Mouse (Mus musculus) C2C12 (cell line): ENCODE results near the gene Slc28a3.

Source experiments
- CEBPB ChIP-seq: IDR thresholded peaks from one replicate; pipeline ENCODE4 v1.6.1; 2011; ENCODE audit warnings: low read depth, mild to moderate bottlenecking, control low read depth, moderate library complexity
- CTCF ChIP-seq: IDR thresholded peaks from one replicate; pipeline ENCODE4 v1.5.1; 2011; ENCODE audit not compliant: control insufficient read depth, insufficient read depth, insufficient read length
- FOSL1 ChIP-seq: IDR thresholded peaks from one replicate; pipeline ENCODE4 v1.8.0; 2011; ENCODE audit warnings: mild to moderate bottlenecking, low read length; ENCODE audit not compliant: poor library complexity, insufficient read depth, severe bottlenecking
- MAX ChIP-seq: IDR thresholded peaks from one replicate; pipeline ENCODE4 v1.6.1; 2011; ENCODE audit warnings: mild to moderate bottlenecking, control low read depth
- MYOD1 ChIP-seq: IDR thresholded peaks from one replicate; pipeline ENCODE4 v1.6.1; 2011; ENCODE audit warnings: low read depth; ENCODE audit not compliant: control insufficient read depth, insufficient read length
- MYOG ChIP-seq: IDR thresholded peaks from one replicate; pipeline ENCODE4 v1.6.1; 2011; ENCODE audit not compliant: control insufficient read depth, insufficient read length; ENCODE audit errors: extremely low read depth
- USF1 ChIP-seq: IDR thresholded peaks from one replicate; pipeline ENCODE4 v1.6.1; 2011; ENCODE audit warnings: low read depth, mild to moderate bottlenecking, control low read depth, moderate library complexity

DNA sequence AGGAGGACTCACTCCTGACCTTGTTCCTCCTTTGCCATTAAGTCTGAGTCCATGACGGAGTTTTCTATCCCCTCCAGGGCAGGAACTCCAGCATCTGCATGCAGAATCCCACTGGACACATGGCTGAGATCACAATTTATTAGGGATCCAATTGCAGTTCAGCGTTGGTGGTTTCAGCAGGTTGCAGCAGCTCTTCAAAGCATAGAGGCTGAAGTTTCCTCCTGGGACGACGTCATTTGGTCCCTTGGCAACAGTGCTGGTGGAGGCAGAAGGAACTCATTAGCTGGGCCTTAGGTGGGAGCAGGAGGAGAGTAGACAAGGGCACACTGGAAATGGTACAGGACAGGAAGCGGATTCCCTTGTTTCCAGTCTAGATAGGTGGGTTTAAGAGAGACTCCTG is 55.1 kb downstream of the Slc28a3 start:
- TF ChIP-seq CTCF = no peak
- no peak for TF ChIP-seq MYOG
- no peak for TF ChIP-seq CEBPB
- no peak for TF ChIP-seq MAX
- no peak for TF ChIP-seq USF1
- TF ChIP-seq MYOD1 = no peak
- TF ChIP-seq FOSL1 = no peak
